Mouse (Mus musculus) hematopoietic stem cell, adult 5-6 weeks (primary cell): Measurements from ENCODE around the gene Aurka. TPM values are rescaled to one million over a fixed set of nuclear protein-coding genes. Genes with fewer than 3 reads are reported as not detected.

ENCODE experiments used
- ATAC-seq, 2 experiments: fragments of 125-278 bp in 1 of 2; replicated peaks in 1 of 2; 2 replicates each; pipeline ENCODE4 v1.8.0; 2016 to 2017; ENCODE audit warnings: inconsistent platforms in 2 of 2, mild to moderate bottlenecking in 2 of 2, moderate number of reproducible peaks in 2 of 2, low read depth in 1 of 2, moderate TSS enrichment in 1 of 2; ENCODE audit not compliant: low FRiP score in 2 of 2, poor library complexity in 2 of 2, severe bottlenecking in 2 of 2, insufficient read depth in 1 of 2, low TSS enrichment in 1 of 2
- total RNA-seq: library from RNA; stranded (forward); fragments of 172-1452, 232-1000 nt; gene quantifications from 2 replicates; pipeline ENCODE4 v1.2.3, GENCODE M21; 2017

Gene Aurka
- total RNA-seq, 1 experiment from 2014 or later = 50.7 TPM

DNA sequence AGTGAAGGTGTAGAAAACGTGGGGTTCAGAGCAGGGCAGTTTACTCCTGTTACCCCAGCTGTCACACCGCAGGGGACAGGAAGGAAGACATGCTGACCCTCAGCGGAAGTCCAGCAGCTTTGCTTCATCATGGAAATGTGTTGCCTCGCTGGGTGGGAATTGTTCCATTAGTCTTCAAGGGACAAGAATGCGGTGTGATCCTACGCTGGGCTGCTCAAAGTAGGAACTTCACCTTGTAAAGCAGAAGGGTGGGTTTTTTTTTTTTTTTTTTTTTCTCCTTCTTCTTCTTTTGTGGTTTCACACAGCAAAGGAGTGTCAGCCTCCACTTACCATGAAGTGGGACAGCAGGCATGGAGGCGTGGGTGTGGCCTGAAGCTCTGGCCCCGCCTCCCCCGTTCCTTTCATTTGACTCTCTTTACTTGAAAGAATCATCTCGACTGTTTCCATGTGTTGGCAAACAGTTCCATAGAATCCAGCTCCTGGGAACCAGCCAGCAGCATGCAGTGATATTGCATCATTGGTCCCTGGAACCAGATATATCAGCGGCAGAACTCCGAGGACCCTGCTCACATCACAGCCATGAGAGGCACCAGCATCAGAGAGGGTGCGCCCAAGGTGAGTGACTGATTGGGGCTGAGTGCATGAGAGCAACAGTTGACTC is 23.2 kb upstream of the Aurka start, which contains the start of gene Cass4:
Cass4 (plus strand) TSS at position 404 of the 661 bp plus-strand sequence.
- peak; percentile 82 to 86 for ATAC-seq

DNA sequence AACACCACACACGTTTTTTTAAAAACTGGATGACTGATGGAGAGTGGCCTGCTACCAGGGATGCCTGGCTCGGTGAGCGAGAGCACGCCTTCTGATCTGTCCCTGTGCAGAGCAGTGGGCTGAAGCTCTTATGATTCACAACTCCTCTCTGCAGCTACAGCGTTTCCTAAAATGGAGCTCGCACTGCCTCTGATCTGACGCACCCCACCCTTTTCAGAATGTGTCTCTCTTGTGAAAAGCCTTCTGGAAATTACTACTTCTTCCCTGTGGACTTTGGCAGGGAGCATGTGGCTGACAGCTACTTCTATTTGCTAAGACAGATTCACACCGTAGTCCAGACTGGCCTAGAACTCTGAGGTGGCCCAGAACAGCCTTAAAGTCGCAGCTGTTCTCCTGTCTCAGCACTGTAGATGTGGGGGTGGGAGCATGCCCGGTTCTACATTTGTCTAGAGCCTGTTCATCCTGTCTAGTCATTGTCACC is 21.7 kb upstream of the Aurka start:
- no peak for ATAC-seq

DNA sequence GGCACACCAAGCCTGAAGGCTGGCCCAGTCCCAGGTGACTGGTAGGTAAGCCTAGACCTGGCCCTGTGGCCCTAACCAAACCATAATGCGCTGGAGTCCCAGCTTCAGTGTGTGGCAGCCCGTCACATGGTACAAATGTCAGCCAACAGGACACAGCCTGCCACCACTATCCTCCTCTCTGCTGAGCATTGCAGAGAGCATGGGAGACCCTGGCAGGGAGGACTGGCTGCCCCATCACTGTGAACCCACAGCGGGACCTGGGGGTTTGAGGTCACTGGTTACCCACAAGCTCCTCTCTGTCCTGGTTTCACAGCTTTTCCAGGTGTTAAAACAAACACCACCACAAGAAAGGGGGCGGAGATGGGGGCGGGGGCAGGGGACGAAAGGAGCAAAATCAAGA is 20.0 kb upstream of the Aurka start:
- 0 out of 4 replicates have a peak, but pooled peaks of 1 of the 2 experiments have one; percentile 8 for ATAC-seq

DNA sequence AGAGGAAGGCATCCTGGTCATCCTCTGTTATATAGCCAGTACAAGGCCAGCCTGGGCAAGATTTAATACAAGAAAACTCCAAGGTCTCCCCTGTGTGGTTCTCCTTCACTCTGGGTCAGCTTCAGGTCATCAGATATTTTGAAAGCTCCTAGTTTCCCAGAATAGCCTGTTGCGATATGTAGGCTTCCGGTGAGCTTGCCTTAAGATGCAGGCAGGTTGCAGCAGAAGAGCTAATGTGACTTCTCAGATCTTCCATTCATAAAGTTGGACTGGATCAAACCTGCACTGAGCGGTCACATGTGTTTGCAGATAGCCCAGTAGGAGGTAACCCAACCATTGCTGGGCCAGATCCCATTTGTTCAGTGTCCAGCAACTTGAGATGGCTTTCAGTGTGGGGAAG is 14.4 kb upstream of the Aurka start:
- peak; percentile 32 to 57; a peak in 2 of 4 replicates for ATAC-seq

DNA sequence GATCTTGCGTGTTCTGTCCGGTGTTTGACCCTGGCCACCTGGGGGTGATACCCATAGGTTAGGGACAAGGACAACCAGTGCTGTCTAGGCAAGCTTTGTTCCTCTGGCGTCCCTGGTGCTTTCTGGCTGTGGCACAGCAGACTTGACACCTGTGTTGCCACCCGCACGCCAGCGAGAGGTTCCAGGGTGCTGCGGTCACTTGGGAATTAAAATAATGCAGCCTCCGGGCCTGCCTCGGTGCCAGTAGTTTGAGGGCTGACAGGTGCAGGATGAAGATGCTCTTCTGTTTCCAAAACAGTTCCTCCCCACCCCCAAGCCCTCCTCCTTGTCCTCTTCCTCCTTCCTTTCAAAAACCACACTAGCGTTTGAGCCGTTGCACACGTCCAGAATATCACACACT is 11.6 kb upstream of the Aurka start:
- ATAC-seq = peak; percentile 8 to 24; a peak in 2 of 4 replicates

DNA sequence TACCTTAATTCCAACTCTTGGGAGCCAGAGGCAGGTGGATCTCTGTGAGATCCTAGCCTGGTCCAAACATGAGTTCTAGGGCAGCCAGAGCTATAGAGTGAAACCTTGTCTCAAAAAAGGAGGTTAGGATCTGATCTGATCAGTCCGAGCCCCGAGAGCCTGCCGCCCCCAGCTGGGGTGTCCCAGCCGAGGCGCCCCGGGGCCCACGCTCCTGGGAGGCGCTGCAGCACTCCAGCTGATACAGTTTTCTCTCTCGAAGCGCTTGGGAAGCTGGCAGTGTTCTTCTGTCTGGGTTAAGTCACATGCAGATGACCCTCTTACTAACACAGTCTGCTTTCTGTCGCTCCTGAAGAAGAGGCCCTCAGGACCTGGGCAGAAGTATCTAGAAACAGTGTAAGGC is 11.0 kb upstream of the Aurka start:
- ATAC-seq = no peak

DNA sequence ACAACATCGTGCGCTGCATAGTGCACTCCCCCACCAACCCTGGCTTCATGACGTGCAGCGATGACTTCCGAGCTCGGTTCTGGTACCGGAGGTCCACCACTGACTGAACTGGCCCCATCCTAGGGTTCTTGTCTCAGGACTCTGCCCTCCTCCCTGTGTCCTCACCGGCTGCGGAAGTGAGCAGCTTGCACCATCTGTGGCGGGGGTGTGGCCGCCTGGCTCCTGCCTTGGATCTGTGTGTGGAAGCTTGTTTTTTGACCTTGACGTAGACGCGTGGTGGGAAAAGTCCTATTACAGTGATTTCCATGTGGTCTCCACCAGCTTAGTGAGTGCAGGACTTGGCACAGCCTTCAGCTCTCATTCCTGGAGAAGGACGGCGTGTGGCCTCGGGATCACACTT is 10.2 kb upstream of the Aurka start:
- ATAC-seq = no peak

DNA sequence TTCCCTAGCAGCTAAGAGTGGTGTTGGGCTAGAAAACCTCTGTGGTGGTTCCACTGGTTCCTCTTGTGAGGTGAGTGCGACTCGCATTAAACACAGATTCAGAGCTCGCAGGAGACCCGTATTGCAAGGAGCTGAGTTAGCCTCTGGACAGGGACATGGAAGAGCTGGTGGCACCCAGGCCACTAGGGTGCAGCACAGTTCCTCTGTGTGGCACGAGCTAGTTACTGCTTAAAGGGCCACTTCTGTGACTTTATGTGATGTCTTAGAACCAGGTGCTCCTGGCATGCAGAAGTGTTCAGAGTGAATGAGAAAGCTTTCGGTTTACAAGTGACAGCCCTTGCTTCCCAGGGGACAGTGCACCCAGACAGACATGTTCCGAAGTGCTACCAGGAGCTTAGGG is 8.0 kb upstream of the Aurka start:
- peak; percentile 85 to 93 for ATAC-seq

DNA sequence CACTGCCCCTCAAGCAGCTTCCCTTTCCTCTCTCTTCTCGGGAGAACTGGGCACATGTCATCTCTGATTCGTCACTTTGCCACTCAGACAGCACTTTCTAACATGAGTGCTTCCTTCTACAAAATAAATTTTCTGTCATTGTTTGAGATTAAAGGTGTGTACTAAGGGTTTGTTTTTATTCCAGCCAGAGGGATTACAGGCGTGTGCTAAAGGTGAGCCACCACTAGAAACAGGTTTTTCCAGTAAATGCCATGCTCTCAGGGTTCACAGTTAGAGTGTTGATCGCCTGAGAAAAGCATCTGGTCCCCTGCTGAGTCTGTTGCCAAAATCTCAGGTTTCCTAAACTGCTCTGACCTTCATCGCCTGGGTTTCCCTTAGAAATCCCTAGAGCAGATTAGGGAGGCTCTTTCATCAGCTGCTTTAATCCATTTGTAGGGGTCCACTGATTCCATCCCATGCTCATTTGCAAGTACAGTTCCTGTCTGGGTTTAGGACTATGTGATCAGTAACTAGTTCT is 6.7 kb upstream of the Aurka start:
- no peak for ATAC-seq

DNA sequence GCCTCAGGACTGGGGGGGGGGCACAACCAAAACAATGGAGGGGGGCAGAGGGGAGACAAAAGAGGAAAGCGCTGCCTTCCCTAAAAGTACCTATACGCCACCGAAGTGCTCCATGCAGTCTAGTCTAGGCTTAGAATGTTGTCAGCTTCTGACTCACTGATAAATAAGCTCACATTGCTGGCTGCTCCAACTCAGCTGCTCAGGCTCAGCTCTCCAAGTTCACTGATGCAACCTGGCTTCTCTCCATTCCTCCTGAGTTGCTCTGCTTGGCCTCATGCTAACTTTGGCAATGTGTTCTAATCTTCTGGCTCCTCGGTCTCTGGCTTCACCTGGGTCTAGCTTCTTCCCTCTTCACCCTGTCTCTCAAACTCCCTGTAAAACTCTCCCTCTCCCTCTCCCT is 6.2 kb upstream of the Aurka start:
- ATAC-seq = no peak

DNA sequence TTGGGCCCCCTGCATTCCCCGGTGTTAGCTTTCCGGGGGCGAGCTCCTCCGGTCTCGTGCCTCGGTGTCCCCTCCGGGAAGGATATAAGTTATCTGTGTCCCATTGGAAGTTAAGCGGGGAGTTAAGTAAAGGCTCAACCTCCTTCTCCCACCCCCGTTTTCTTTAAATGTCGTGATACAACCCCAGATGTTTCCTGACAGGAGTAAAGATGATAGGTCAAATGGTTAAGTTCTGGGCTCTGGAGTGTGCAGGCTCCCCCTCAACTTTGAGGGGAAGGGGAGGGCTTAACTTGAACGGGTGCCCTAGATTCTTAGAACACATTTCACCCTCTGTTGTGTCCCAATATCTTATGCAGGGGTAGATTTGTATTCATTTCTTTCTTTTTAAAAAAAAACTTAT is 923 bp upstream of the Aurka start:
- no peak for ATAC-seq

DNA sequence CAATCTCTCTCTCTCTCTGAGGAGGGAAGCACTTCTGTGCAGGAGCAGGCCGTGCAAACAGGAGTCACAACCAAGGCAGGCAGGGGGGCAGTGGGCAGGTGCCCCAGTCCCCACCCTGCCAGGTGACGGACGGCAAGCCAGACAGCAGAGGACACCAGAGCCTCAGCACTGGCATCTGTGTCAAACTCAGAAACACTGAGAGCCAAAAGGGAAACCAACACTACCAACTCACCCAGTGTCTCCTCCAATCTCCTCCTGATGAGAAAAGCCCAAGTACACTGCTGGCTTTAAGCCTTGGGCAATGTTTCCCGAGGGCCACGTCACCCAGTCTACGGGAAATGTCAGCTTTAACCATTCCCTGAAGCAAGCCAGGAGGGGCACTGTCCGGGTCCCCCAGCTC is 7.2 kb downstream of the Aurka start:
- ATAC-seq = no peak

DNA sequence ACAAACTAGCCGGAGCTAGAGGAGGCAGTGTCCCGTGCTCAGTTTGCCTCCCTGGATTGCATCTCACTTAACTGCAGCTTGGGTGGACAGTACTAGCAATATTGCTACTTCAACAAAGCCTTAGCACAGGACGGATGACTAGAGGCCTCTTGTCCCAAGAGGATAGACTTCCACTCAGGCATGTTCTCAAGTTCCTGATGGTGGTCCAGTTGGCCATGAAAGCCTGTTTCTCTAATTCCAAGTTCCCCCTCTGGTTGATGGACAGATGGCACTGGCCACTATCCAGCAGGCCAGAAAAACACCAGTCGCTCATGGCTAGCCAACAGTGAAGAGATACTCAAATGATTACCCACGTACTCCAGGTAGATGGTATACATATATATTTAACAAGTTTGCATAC is 14.5 kb downstream of the Aurka start:
- ATAC-seq = no peak

DNA sequence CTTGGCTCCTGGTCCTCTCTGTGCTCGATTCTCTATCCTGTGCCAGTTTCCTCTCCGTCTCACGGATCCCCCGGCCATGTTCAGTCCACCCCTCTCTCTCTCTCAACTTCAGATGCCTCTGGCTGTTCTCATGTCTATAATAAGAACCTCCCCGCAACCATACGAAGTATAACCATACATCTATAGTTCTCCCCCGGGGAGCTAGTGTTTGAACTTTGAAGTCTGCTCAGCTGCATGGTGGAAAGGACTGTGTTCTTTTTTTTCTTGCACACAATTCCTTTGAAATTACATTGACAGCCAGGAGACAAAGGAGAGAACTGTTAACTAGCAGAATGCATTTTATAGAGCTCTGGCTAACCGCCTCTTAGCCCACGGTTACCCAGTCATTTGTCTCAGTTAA is 15.6 kb downstream of the Aurka start:
- no peak for ATAC-seq

DNA sequence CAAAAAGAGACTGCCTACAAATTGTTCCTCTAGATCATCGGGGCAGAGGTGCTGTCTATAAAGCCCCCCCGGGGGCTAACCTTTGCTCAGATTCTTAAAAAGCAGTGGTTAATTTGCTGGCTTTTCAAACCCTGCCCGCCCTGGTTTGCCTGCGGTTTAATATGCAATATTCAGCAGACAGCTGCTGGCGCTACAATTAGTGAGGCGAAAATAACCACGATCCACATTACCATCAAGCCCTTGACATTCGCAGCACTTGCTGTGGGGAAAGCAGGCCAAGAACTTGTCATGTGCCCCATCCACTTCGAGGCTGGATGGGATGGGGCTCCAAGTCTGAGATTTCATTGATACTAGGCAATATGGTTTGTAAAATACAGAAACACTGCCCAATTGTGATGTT is 17.1 kb downstream of the Aurka start:
- no peak for ATAC-seq

DNA sequence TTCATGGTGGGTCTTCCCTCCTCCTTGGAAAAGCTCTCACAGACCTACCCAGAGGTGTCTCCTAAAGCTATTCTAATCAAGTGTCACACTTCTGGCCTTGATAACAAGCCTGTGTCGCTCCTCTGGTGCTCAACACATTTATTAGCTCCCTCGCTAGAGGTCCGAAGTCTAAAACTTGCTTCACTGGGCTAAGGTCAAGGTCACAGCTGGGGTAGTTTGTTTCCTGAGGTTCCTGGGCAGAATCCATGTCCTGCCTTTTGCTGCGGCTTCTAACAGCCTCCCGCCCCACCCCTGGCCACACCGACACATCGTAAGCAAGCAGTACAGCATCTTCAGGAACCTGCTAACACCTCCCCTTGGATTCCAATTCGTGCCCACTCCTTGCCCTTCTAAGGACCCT is 19.6 kb downstream of the Aurka start:
- no peak for ATAC-seq

DNA sequence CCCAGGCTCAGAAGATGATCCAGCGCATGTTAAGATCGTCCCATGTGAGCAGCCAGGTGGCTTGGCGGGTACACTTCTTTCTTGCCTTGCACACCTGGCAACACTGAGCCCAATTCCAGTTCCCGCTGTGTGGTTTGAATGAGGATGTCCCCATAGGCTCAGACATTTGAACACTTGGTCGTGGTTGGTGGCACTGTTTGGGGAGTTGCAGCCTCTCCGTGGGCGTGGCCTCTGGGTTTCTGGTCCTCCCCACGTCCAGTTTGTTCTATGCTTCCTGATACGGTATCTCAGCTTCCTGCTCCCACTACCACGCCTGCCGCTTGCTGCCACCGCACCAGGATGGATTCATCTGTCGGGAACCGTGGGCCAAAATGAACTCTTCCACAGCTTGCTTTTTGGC is 20.6 kb downstream of the Aurka start:
- no peak for ATAC-seq

DNA sequence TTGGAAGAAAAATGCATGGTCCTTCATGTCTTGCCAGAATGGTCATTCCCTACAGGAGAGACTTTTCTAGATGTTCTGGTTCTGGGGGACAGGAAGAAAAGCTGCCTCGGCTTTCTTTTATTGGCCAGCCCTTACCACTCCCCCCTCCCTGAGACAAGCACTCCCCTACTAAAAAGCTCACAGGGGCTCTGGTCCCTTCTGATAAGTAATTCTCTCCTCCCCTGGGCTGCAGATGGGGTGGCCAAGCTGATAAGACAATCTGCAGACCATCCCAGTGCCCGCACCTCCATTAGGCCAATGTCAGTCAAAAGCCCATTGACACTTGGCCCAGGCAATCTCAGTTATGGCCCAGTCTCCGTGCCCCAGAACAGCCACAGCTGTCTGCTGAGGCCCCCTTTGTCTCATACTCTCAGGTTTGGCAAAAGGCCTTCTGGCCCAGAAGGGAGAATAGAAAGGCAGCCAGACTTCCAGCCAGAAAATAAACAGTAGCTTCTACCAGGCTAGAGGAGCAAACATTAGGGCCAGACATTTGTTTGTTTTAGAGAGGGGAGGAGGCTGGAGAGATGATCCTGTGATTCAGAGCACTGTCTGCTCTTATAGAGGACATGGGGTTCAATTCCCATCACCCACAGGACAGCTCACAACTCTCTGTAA is 21.9 kb downstream of the Aurka start:
- ATAC-seq = no peak
